Mouse (Mus musculus): ENCODE measurements around the gene Pfkm.

GRCm38 (mm10) chr15:98131001-98131400 is 38.6 kb downstream of the Pfkm start:
- TF ChIP-seq POLR2A (IDR thresholded peaks at IDR 0.05; ENCODE audit: borderline replicate concordance, extremely low read depth, low read depth, low read length), result no peak
- no peak for TF ChIP-seq CTCF (IDR thresholded peaks at IDR 0.05; ENCODE audit: insufficient read depth, low read length)

Measured in lung, adult 2 months (tissue).